Mouse (Mus musculus) T-helper 2 cell (primary cell): ENCODE results near the gene Ehbp1l1.

Source experiments
- in situ Hi-C: fragments of 300-600 bp; cut with MboI, MseI; formaldehyde crosslinking; loops from one replicate; pipeline ENCODE4 v1.15.1; 2025; ENCODE audit warnings: high pct_unique_total_duplicates

The Ehbp1l1 gene

GRCm38 (mm10) chr19:5680432-5680831, 45.7 kb downstream of the Ehbp1l1 start:
- in situ Hi-C loops, result no loop called here

- in situ Hi-C loops, result loop anchor here (5.0 to 10.0 kb wide), 2 partner anchors 34 to 56 kb away; partner anchors contain the start of genes Ehbp1l1, Fam89b and Kcnk7
These were observed 57.7 kb downstream of the Ehbp1l1 start for GRCm38 (mm10) chr19:5668372-5668771.

GRCm38 (mm10) chr19:5666386-5666785, 59.7 kb downstream of the Ehbp1l1 start:
- in situ Hi-C loops, result loop anchor here (5.0 to 10.0 kb wide), 2 partner anchors 36 to 58 kb away; partner anchors contain the start of genes Ehbp1l1, Fam89b and Kcnk7

- in situ Hi-C loops, result loop anchor here (5.0 to 10.0 kb wide), 2 partner anchors 37 to 59 kb away; partner anchors contain the start of genes Ehbp1l1, Fam89b and Kcnk7
These were observed 60.7 kb downstream of the Ehbp1l1 start for GRCm38 (mm10) chr19:5665465-5665864.

- in situ Hi-C loops, result loop anchor here (5.0 to 10.0 kb wide), 2 partner anchors 38 to 60 kb away; partner anchors contain the start of genes Ehbp1l1, Fam89b and Kcnk7
These were observed 61.4 kb downstream of the Ehbp1l1 start for GRCm38 (mm10) chr19:5664669-5665257.

- in situ Hi-C loops, result loop anchor here (10.0 kb wide), 1 partner anchor 62 kb away; the partner anchor contains the start of genes Ehbp1l1 and Fam89b
These were observed 62.9 kb downstream of the Ehbp1l1 start, which contains the start of gene Sipa1 for GRCm38 (mm10) chr19:5662981-5663913. TSS of gene Sipa1 (minus strand) at chr19:5663707.

GRCm38 (mm10) chr19:5662310-5662709, 63.8 kb downstream of the Ehbp1l1 start:
- in situ Hi-C loops, result loop anchor here (10.0 kb wide), 1 partner anchor 62 kb away; the partner anchor contains the start of genes Ehbp1l1 and Fam89b

GRCm38 (mm10) chr19:5660942-5661751, 65.0 kb downstream of the Ehbp1l1 start:
- in situ Hi-C loops, result loop anchor here (10.0 kb wide), 1 partner anchor 64 kb away; the partner anchor contains the start of genes Ehbp1l1 and Fam89b
